Mouse (Mus musculus): ENCODE data around the gene Yif1b. TPM values are rescaled to one million over a fixed set of nuclear protein-coding genes. Genes with fewer than 3 reads are reported as not detected.
A peak's percentile ranks its signal among the peaks of the same experiment; 100 is the strongest.
"Not testable (repeated sequence)": the region's sequence is repeated elsewhere in the genome, so short reads cannot be mapped to it uniquely, and the experiment has no call there.

The Yif1b gene
- polyA plus RNA-seq, 1 experiment from 2014 or later = 43.6 TPM

- H3K36me3 ChIP-seq (replicated peaks) = no peaks in the 10 kb centered on the region
- 0 out of 2 replicates have a peak, but pooled peaks cover 6% of the 10 kb centered on the region for H3K9me3 ChIP-seq (replicated peaks)
- H3K9ac ChIP-seq = no peak overlapping the region
- 42% methylated on average over 16 of the region's 16 CpGs for WGBS (ENCODE audit: insufficient replicate concordance)
- no peak for ATAC-seq (ENCODE audit: insufficient read depth)
- peaks cover 11% of the 10 kb centered on the region for H3K27me3 ChIP-seq
- no peak overlapping the region for H3K27ac ChIP-seq (replicated peaks)
- no peak overlapping the region for H3K4me2 ChIP-seq
- no peak overlapping the region for H3K4me3 ChIP-seq (replicated peaks)
- H3K4me1 ChIP-seq (replicated peaks) = peaks cover 3% of the 10 kb centered on the region; the same call in 1 of the 2 replicates
These were observed 13.3 kb upstream of the Yif1b start for GRCm38 (mm10) chr7:29224756-29225394.

DNA sequence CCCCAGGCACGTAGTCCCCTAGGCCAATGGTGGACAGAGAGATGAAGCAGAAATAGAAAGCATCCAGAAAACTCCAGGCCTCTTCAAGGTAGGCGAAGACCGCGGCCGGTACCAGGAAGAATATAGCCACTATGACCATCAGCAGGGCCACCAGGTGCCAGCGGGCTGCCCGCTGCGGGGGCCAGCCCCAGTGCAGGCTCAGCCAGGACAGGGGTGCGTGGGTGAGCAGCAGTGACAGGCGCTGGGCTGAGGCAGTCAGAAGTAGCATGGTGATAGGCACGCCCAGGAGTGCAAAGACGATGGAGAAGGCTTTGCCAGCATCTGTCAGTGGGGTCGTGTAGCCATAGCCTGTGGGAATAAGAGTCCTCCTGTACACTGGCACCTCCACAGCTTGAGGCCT lies 12.6 kb upstream of the Yif1b start:
- Histone ChIP-seq H3K4me2 (no peak overlapping the region), H3K27ac (replicated peaks) (no peak overlapping the region), H3K9me3 (replicated peaks) (no peaks in the 10 kb centered on the region), H3K4me3 (replicated peaks) (no peak overlapping the region), H3K36me3 (replicated peaks) (no peaks in the 10 kb centered on the region), H3K9ac (no peak overlapping the region), H3K4me1 (replicated peaks) (peaks cover 3% of the 10 kb centered on the region; the same call in 1 of the 2 replicates), H3K27me3 (peaks cover 18% of the 10 kb centered on the region)
- no peak for ATAC-seq (ENCODE audit: insufficient read depth)
- WGBS (ENCODE audit: insufficient replicate concordance) = 68% methylated on average over 13 of the region's 13 CpGs

DNA sequence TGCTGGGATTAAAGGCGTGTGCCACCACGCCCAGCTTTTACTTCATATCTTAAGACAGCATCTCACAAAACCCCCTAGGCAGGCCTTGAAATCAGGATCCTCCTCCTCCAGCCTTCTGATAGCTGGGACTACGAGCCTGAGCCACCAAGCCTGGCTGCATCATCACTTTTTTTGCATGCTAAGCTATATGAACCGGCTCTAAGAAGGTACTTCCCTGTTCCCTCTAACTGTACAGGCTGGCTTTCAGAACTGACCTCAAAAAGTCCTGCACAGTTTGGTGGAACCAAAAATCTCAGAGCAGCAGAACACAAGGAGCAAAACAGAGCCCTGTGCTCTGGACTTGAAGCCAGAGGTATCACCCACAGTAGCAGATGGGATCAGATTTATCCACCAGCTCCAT lies 9.9 kb upstream of the Yif1b start:
- no peaks in the 10 kb centered on the region for H3K36me3 ChIP-seq (replicated peaks)
- H3K4me3 ChIP-seq (replicated peaks) = no peak overlapping the region
- WGBS (ENCODE audit: insufficient replicate concordance) = 25% methylated on average over 4 of the region's 4 CpGs
- H3K27me3 ChIP-seq = peaks cover 44% of the 10 kb centered on the region
- H3K9me3 ChIP-seq (replicated peaks) = no peaks in the 10 kb centered on the region
- H3K4me1 ChIP-seq (replicated peaks) = peaks cover 11% of the 10 kb centered on the region; the same call in 1 of the 2 replicates
- H3K27ac ChIP-seq (replicated peaks) = no peak overlapping the region
- no peak for ATAC-seq (ENCODE audit: insufficient read depth)
- no peak overlapping the region for H3K4me2 ChIP-seq
- H3K9ac ChIP-seq = no peak overlapping the region

DNA sequence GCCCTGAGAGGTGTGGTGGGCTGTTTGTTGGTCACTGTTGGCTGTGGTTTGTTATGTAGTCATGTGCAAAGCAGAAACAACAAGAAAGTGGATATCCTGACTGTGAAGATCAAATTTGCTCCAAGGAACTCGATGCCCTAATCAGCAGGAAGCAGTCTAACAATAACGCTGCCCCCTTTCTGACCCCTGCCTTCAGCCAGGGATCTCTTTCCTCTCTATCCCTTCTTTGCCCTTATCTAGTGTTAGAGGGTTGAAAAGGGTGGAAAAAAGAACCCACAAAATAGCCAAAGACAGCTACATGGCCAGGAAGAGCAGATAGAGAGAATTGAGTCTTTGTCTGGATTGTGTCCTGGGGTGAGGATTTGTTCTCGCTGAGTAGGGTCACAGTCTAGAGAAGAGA lies 7.6 kb upstream of the Yif1b start:
- 19% methylated on average over 3 of the region's 3 CpGs for WGBS (ENCODE audit: insufficient replicate concordance)
- Histone ChIP-seq H3K4me2 (no peak overlapping the region), H3K4me1 (replicated peaks) (peaks cover 11% of the 10 kb centered on the region; the same call in 1 of the 2 replicates), H3K36me3 (replicated peaks) (no peaks in the 10 kb centered on the region), H3K9ac (no peak overlapping the region), H3K4me3 (replicated peaks) (no peak overlapping the region), H3K9me3 (replicated peaks) (no peaks in the 10 kb centered on the region), H3K27ac (replicated peaks) (no peak overlapping the region), H3K27me3 (peaks cover 50% of the 10 kb centered on the region)
- no peak for ATAC-seq (ENCODE audit: insufficient read depth)

GRCm38 (mm10) chr7:29231517-29231916 lies 6.6 kb upstream of the Yif1b start:
- H3K36me3 ChIP-seq (replicated peaks) = no peaks in the 10 kb centered on the region
- no peak overlapping the region for H3K27ac ChIP-seq (replicated peaks)
- no peaks in the 10 kb centered on the region for H3K9me3 ChIP-seq (replicated peaks)
- H3K4me2 ChIP-seq = peak overlapping the region; percentile 65
- 30% methylated on average over 3 of the region's 3 CpGs for WGBS (ENCODE audit: insufficient replicate concordance)
- peak; percentile 23; the same call in 1 of the 2 replicates for ATAC-seq (ENCODE audit: insufficient read depth)
- H3K4me3 ChIP-seq (replicated peaks) = peak overlapping the region; percentile 56
- H3K9ac ChIP-seq = no peak overlapping the region
- H3K4me1 ChIP-seq (replicated peaks) = peaks cover 11% of the 10 kb centered on the region; the same call in 1 of the 2 replicates
- H3K27me3 ChIP-seq = peaks cover 50% of the 10 kb centered on the region

GRCm38 (mm10) chr7:29232247-29233013 lies 5.7 kb upstream of the Yif1b start, which contains the start of gene Kcnk6:
Gene Kcnk6 (minus strand): TSS chr7:29232515.
- WGBS (ENCODE audit: insufficient replicate concordance) = 1% methylated on average over 62 of the region's 62 CpGs
- peaks cover 12% of the 10 kb centered on the region for H3K4me1 ChIP-seq (replicated peaks)
- H3K36me3 ChIP-seq (replicated peaks) = no peaks in the 10 kb centered on the region
- H3K4me3 ChIP-seq (replicated peaks) = peak within 1 kb of the TSS; percentile 56
- H3K4me2 ChIP-seq = peak within 1 kb of the TSS; percentile 65
- ATAC-seq (ENCODE audit: insufficient read depth) = no peak
- peaks cover 50% of the 10 kb centered on the region for H3K27me3 ChIP-seq
- peak within 1 kb of the TSS; percentile 41; the same call in 1 of the 2 replicates for H3K27ac ChIP-seq (replicated peaks)
- H3K9me3 ChIP-seq (replicated peaks) = no peaks in the 10 kb centered on the region
- H3K9ac ChIP-seq = peak within 1 kb of the TSS; percentile 37

DNA sequence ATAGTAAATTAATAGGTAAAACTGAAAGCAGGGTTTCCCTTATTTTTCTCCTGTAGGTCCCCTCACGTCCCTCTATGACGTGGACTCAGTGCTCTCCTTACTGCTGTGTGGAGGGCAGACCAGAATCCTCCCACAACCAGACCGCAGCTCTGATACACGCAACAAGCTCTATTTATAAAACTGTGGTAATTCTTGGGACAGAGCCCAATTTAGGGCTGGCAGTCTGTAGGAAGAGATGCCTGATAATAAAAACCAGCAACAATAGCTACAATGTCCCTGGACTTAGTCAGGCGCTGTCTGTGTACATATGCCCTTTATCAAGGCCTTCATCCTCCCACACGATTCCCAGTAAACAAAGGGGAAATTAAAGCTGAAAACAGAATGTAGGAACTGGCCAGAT lies 4.4 kb upstream of the Yif1b start:
- WGBS (ENCODE audit: insufficient replicate concordance) = 23% methylated on average over 6 of the region's 6 CpGs
- no peak overlapping the region for H3K4me3 ChIP-seq (replicated peaks)
- no peaks in the 10 kb centered on the region for H3K36me3 ChIP-seq (replicated peaks)
- no peak overlapping the region for H3K4me2 ChIP-seq
- H3K9ac ChIP-seq = no peak overlapping the region
- peaks cover 50% of the 10 kb centered on the region for H3K27me3 ChIP-seq
- H3K4me1 ChIP-seq (replicated peaks) = peaks cover 19% of the 10 kb centered on the region
- no peaks in the 10 kb centered on the region for H3K9me3 ChIP-seq (replicated peaks)
- no peak for ATAC-seq (ENCODE audit: insufficient read depth)
- no peak overlapping the region for H3K27ac ChIP-seq (replicated peaks)

DNA sequence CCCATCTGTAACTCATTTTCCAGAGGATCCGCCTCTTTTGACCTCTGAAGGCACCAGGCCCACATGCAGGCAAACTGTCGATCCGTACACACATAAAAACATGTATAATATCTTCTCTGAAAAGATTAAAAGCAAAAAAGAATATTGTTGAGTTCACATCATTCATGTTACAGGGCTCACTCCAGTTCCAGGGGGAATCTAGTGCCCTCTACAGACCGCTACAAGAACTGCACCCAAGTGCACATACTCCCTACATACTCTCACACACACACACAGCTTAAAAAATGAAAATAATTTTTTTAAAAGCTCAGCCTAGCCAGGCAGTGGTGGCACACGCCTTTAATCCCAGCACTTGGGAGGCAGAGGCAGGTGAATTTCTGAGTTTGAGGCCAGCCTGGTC lies 3.5 kb upstream of the Yif1b start:
- Histone ChIP-seq H3K4me3 (replicated peaks) (no peak overlapping the region), H3K4me1 (replicated peaks) (peaks cover 29% of the 10 kb centered on the region), H3K36me3 (replicated peaks) (no peaks in the 10 kb centered on the region), H3K9me3 (replicated peaks) (no peaks in the 10 kb centered on the region), H3K27me3 (peaks cover 41% of the 10 kb centered on the region), H3K27ac (replicated peaks) (no peak overlapping the region), H3K4me2 (no peak overlapping the region), H3K9ac (no peak overlapping the region)
- no peak for ATAC-seq (ENCODE audit: insufficient read depth)
- 71% methylated on average over 5 of the region's 5 CpGs for WGBS (ENCODE audit: insufficient replicate concordance)

DNA sequence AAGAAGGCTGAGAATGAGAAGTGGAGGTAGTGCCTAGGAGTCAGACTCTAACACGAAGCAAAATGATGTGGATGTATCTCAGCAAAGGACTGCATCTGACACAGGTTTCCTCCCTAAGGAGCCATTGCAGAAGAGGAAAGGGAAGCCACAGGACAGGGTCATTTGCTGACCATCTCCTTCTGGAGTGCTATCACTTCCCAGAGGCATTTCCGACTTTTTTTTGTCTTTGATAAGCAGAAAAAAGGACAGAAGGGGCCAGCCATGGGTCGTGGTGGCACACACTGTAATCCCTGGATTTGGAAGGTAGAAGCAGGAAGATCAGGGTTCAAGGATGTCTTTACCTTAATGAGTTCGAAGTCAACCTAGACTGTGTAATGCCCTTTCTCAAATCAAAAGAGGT lies 1.5 kb upstream of the Yif1b start:
- Histone ChIP-seq H3K9ac (no peak overlapping the region), H3K4me2 (no peak overlapping the region), H3K27ac (replicated peaks) (no peak overlapping the region), H3K4me3 (replicated peaks) (no peak overlapping the region), H3K9me3 (replicated peaks) (no peaks in the 10 kb centered on the region), H3K27me3 (peaks cover 22% of the 10 kb centered on the region), H3K36me3 (replicated peaks) (no peaks in the 10 kb centered on the region), H3K4me1 (replicated peaks) (peaks cover 31% of the 10 kb centered on the region)
- ATAC-seq (ENCODE audit: insufficient read depth) = no peak
- WGBS (ENCODE audit: insufficient replicate concordance) = 59% methylated on average over 4 of the region's 4 CpGs

GRCm38 (mm10) chr7:29237596-29237995 lies 533 bp upstream of the Yif1b start:
- Histone ChIP-seq H3K4me3 (replicated peaks) (peak overlapping the region; percentile 64), H3K27me3 (peaks cover 12% of the 10 kb centered on the region), H3K27ac (replicated peaks) (peak overlapping the region; percentile 81), H3K4me1 (replicated peaks) (peaks cover 23% of the 10 kb centered on the region), H3K9ac (peak overlapping the region; percentile 45; the same call in 1 of the 2 replicates), H3K4me2 (peak overlapping the region; percentile 85)
- ATAC-seq (ENCODE audit: insufficient read depth); H3K36me3 ChIP-seq (replicated peaks); H3K9me3 ChIP-seq (replicated peaks): not testable (repeated sequence)
- WGBS (ENCODE audit: insufficient replicate concordance) = 23% methylated on average over 6 of the region's 6 CpGs

DNA sequence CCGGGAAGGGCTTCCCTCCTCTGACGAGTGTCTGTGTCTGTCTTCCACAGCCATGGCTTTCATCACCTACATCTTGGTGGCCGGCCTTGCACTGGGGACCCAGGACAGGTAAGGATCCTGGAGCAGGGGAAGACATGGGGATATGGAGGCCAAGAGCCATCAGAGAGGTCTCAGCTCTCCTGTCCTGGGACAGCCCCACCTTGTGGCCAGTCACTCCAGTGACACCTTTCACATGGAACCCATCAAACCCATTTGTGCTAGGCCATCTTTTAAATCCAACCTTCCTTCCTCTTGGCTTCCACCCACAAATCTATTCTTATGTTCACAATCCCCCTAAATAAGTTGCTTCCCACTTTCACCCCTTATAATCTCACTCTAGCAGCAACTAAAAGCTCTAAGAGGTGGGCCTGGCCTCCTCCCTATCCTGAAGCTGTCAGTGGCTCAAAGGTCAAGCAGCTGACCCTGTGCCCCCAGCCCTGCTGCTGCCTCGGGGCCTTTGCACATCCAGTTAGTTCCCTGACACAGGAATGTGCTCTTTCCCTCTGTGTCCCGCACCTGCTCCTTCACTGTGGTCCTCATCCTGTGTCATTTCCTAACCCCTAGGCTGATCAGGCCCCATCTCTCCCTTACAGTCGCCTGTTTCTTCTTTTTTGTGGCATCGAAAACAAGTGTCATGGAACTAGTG lies 6.7 kb downstream of the Yif1b start:
- no peak for ATAC-seq (ENCODE audit: insufficient read depth)
- Histone ChIP-seq H3K9me3 (replicated peaks) (no peaks in the 10 kb centered on the region), H3K4me2 (no peak overlapping the region), H3K4me3 (replicated peaks) (no peak overlapping the region), H3K9ac (no peak overlapping the region), H3K36me3 (replicated peaks) (no peaks in the 10 kb centered on the region; the same call in 1 of the 2 replicates), H3K27me3 (no peaks in the 10 kb centered on the region), H3K27ac (replicated peaks) (no peak overlapping the region), H3K4me1 (replicated peaks) (peaks cover 25% of the 10 kb centered on the region)
- WGBS (ENCODE audit: insufficient replicate concordance) = 55% methylated on average over 7 of the region's 7 CpGs

Measured in liver, embryonic 15.5 days (tissue).